Mouse (Mus musculus) MEL (cell line): ENCODE data around the gene Golga3. TPM values are rescaled to one million over a fixed set of nuclear protein-coding genes. Genes with fewer than 3 reads are reported as not detected.

ENCODE experiments used
- DNase-seq: peaks from one replicate; pipeline ENCODE4 v3.0.0; 2011; ENCODE audit warnings: low read depth, low spot score
- H3K27ac ChIP-seq: 2 replicates; pipeline ENCODE4 v1.5.1; 2012; ENCODE audit warnings: low read depth, mild to moderate bottlenecking, control low read depth, low read length, moderate library complexity; ENCODE audit not compliant: control insufficient read depth
- H3K27me3 ChIP-seq, 2 experiments: fragments of 150-350 bp in 1 of 2; sonication (generic) in 1 of 2; 2 replicates each; pipeline ENCODE4 v1.6.1; 2012; ENCODE audit warnings: low read length in 2 of 2, mild to moderate bottlenecking in 2 of 2, improper control_type of control experiment in 1 of 2, moderate library complexity in 1 of 2; ENCODE audit not compliant: insufficient read depth in 2 of 2, control insufficient read depth in 1 of 2
- H3K36me3 ChIP-seq, 2 experiments: 2 replicates each; pipeline ENCODE4 v1.6.1; 2012 to 2014; ENCODE audit warnings: low read length in 2 of 2, improper control_type of control experiment in 1 of 2, inconsistent platforms in 1 of 2, mild to moderate bottlenecking in 1 of 2; ENCODE audit not compliant: insufficient read depth in 2 of 2, control insufficient read depth in 1 of 2
- H3K4me1 ChIP-seq, 2 experiments: fragments of 150-350 bp in 1 of 2; sonication (generic) in 1 of 2; 2 replicates each; pipeline ENCODE4 v1.6.1; 2012; ENCODE audit warnings: low read length in 2 of 2, improper control_type of control experiment in 1 of 2, mild to moderate bottlenecking in 1 of 2; ENCODE audit not compliant: insufficient read depth in 2 of 2, control insufficient read depth in 1 of 2
- H3K4me3 ChIP-seq, 2 experiments: fragments of 150-350 bp in 1 of 2; sonication (generic) in 1 of 2; 2 replicates each; pipeline ENCODE4 v1.5.1; 2012; ENCODE audit warnings: low read depth in 2 of 2, low read length in 2 of 2, mild to moderate bottlenecking in 2 of 2, moderate library complexity in 2 of 2, control low read depth in 1 of 2, improper control_type of control experiment in 1 of 2; ENCODE audit not compliant: control insufficient read depth in 1 of 2, insufficient read depth in 1 of 2
- H3K79me2 ChIP-seq: 2 replicates; pipeline ENCODE4 v1.6.1; 2012; ENCODE audit warnings: mild to moderate bottlenecking, low read length, moderate library complexity; ENCODE audit not compliant: control insufficient read depth, poor library complexity, insufficient read depth
- H3K9ac ChIP-seq: 2 replicates; pipeline ENCODE4 v1.6.1; 2012; ENCODE audit warnings: low read depth, mild to moderate bottlenecking, control low read depth, low read length, moderate library complexity; ENCODE audit not compliant: control insufficient read depth, poor library complexity, severe bottlenecking
- H3K9me3 ChIP-seq: fragments of 150-350 bp; sonication (generic); replicated peaks from 2 replicates; pipeline ENCODE4 v1.6.1; 2012; ENCODE audit warnings: mild to moderate bottlenecking, low read length, improper control_type of control experiment, moderate library complexity; ENCODE audit not compliant: insufficient read depth
- BHLHE40 ChIP-seq: IDR thresholded peaks from 2 replicates; pipeline ENCODE4 v1.6.1; 2012; ENCODE audit warnings: low read depth, mild to moderate bottlenecking, inconsistent platforms, low read length, improper control_type of control experiment, borderline replicate concordance
- ELF1 ChIP-seq: IDR thresholded peaks from 2 replicates; pipeline ENCODE4 v1.6.1; 2014; ENCODE audit warnings: low read depth, mild to moderate bottlenecking, inconsistent platforms, low read length, improper control_type of control experiment, moderate library complexity
- GABPA ChIP-seq: IDR thresholded peaks from 2 replicates; pipeline ENCODE4 v1.6.1; 2012; ENCODE audit warnings: low read depth, mild to moderate bottlenecking, inconsistent platforms, low read length, improper control_type of control experiment, moderate library complexity
- JUND ChIP-seq: IDR thresholded peaks from 2 replicates; pipeline ENCODE4 v1.6.1; 2011; ENCODE audit warnings: low read depth, mild to moderate bottlenecking, improper control_type of control experiment, low read length
- MAFK ChIP-seq: IDR thresholded peaks from 2 replicates; pipeline ENCODE4 v1.6.1; 2011; ENCODE audit warnings: low read depth, mild to moderate bottlenecking, low read length, improper control_type of control experiment, borderline replicate concordance
- MAX ChIP-seq: IDR thresholded peaks from 2 replicates; pipeline ENCODE4 v1.6.1; 2011; ENCODE audit warnings: low read length, improper control_type of control experiment
- MAZ ChIP-seq: IDR thresholded peaks from 2 replicates; pipeline ENCODE4 v1.6.1; 2012; ENCODE audit warnings: low read depth, mild to moderate bottlenecking, inconsistent platforms, low read length, improper control_type of control experiment
- MEF2A ChIP-seq: IDR thresholded peaks from 2 replicates; pipeline ENCODE4 v1.6.1; 2014; ENCODE audit warnings: low read depth, mild to moderate bottlenecking, inconsistent platforms, low read length, improper control_type of control experiment; ENCODE audit not compliant: poor library complexity, insufficient replicate concordance, severe bottlenecking; ENCODE audit errors: extremely low read depth
- MYB ChIP-seq: IDR thresholded peaks from 2 replicates; pipeline ENCODE4 v1.6.1; 2011; ENCODE audit warnings: mild to moderate bottlenecking, low read depth, low read length, improper control_type of control experiment
- NELFE ChIP-seq: IDR thresholded peaks from 2 replicates; pipeline ENCODE4 v1.6.1; 2011; ENCODE audit warnings: low read depth, low read length, improper control_type of control experiment
- NRF1 ChIP-seq: IDR thresholded peaks from 2 replicates; pipeline ENCODE4 v1.6.1; 2014; ENCODE audit warnings: low read depth, mild to moderate bottlenecking, inconsistent platforms, low read length, improper control_type of control experiment, moderate library complexity; ENCODE audit not compliant: poor library complexity, insufficient read depth, severe bottlenecking
- POLR2A ChIP-seq, 2 experiments: IDR thresholded peaks; 2 replicates each; pipeline ENCODE4 v1.6.1; 2011 to 2012; ENCODE audit warnings: low read length in 2 of 2, mild to moderate bottlenecking in 2 of 2, control low read depth in 1 of 2, improper control_type of control experiment in 1 of 2, low read depth in 1 of 2, moderate library complexity in 1 of 2; ENCODE audit not compliant: control insufficient read depth in 1 of 2, insufficient read depth in 1 of 2, poor library complexity in 1 of 2
- POLR2AphosphoS5 ChIP-seq: IDR thresholded peaks from 2 replicates; pipeline ENCODE4 v1.6.1; 2012; ENCODE audit warnings: low read depth, borderline replicate concordance, mild to moderate bottlenecking, inconsistent platforms, low read length, moderate library complexity, mixed read lengths
- SIN3A ChIP-seq: IDR thresholded peaks from 2 replicates; pipeline ENCODE4 v1.6.1; 2012; ENCODE audit warnings: low read length, improper control_type of control experiment, inconsistent platforms
- TAL1 ChIP-seq: IDR thresholded peaks from 2 replicates; pipeline ENCODE4 v1.6.1; 2012; ENCODE audit warnings: mild to moderate bottlenecking, inconsistent platforms, low read length, moderate library complexity, mixed read lengths
- TCF12 ChIP-seq: IDR thresholded peaks from 2 replicates; pipeline ENCODE4 v1.6.1; 2014; ENCODE audit warnings: low read depth, mild to moderate bottlenecking, inconsistent platforms, low read length, improper control_type of control experiment, moderate library complexity
- USF1 ChIP-seq: IDR thresholded peaks from 2 replicates; pipeline ENCODE4 v1.6.1; 2014; ENCODE audit warnings: low read depth, mild to moderate bottlenecking, inconsistent platforms, low read length, improper control_type of control experiment, moderate library complexity
- USF2 ChIP-seq, 2 experiments: IDR thresholded peaks; 2 replicates each; pipeline ENCODE4 v1.6.1; 2011 to 2012; ENCODE audit warnings: improper control_type of control experiment in 2 of 2, low read length in 2 of 2, borderline replicate concordance in 1 of 2, inconsistent platforms in 1 of 2, low read depth in 1 of 2, mild to moderate bottlenecking in 1 of 2; ENCODE audit not compliant: insufficient read depth in 1 of 2
- ZKSCAN1 ChIP-seq: IDR thresholded peaks from 2 replicates; pipeline ENCODE4 v1.6.1; 2012; ENCODE audit warnings: low read depth, mild to moderate bottlenecking, inconsistent platforms, low read length, improper control_type of control experiment, moderate library complexity
- ZMIZ1 ChIP-seq: IDR thresholded peaks from 2 replicates; pipeline ENCODE4 v1.6.1; 2012; ENCODE audit warnings: low read depth, mild to moderate bottlenecking, inconsistent platforms, low read length, improper control_type of control experiment, moderate library complexity
- polyA plus RNA-seq, 2 experiments: library from polyadenylated mRNA; stranded (reverse) in 1 of 2; unstranded in 1 of 2; fragments of >175 nt in 1 of 2; fragments of >200 nt in 1 of 2; gene quantifications; 2 replicates each; pipeline versions ENCODE4 v1.2.1 to v1.2.4; 2012; ENCODE audit warnings: low replicate concordance in 2 of 2, low read depth in 1 of 2; ENCODE audit not compliant: insufficient read length in 2 of 2, insufficient read depth in 1 of 2, missing spikeins in 1 of 2
- total RNA-seq: library from RNA; depleted of rRNA; stranded (reverse); fragments of 300-350 nt; gene quantifications from 2 replicates; pipeline ENCODE4 v1.2.3, GENCODE M21; 2012

Gene Golga3
- total and polyA plus RNA-seq, 3 experiments: 17.4 to 80.3 (median 21.7) TPM

GRCm38 (mm10) chr5:110220331-110220730, 43.8 kb downstream of the Golga3 start:
- Histone ChIP-seq H3K9ac (no peak overlapping the region), H3K4me3 (no peak overlapping the region), H3K79me2 (no peaks in the 10 kb centered on the region), H3K27me3 (no peaks in the 10 kb centered on the region), H3K36me3 (peaks cover 0 to 16% of the 10 kb centered on the region in 2 experiments; a peak in 1 of 4 replicates), H3K27ac (no peak overlapping the region), H3K9me3 (no peaks in the 10 kb centered on the region), H3K4me1 (no peaks in the 10 kb centered on the region)
- DNase-seq: no peak
- TF ChIP-seq JUND (no peak), MYB (no peak)

DNA sequence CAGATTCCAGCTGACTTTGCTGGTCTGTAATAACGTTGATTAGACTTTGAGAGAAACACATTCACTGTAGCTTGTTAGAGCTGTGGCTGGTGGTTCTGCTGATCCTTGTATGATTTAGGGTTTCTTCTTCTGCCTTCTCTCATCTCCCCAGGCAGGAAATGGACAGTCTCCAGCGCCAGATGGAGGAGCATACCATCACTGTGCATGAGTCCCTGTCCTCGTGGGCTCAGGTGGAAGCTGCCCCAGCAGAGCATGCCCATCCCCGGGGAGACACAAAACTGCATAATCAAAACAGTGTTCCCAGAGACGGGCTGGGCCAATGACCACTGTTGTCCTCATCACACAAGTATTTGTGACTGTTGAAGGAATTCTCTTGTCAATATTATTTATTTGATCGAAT, 46.3 kb downstream of the Golga3 start:
- no peaks in the 10 kb centered on the region for H3K79me2 ChIP-seq
- H3K4me1 ChIP-seq: no peaks in the 10 kb centered on the region
- TF ChIP-seq NELFE (no peak), GABPA (no peak), POLR2A (IDR thresholded peaks at IDR 0.05; ENCODE audit: control insufficient read depth in 1 of 2, insufficient read depth in 1 of 2, low read depth in 1 of 2, low read length in 2 of 2, poor library complexity in 1 of 2) (no peak)
- no peak overlapping the region for H3K4me3 ChIP-seq
- H3K36me3 ChIP-seq: peaks cover 0 to 9% of the 10 kb centered on the region in 2 experiments; a peak in 1 of 4 replicates
- no peak for DNase-seq
- H3K9me3 ChIP-seq: no peaks in the 10 kb centered on the region
- no peaks in the 10 kb centered on the region for H3K27me3 ChIP-seq
- H3K27ac ChIP-seq: no peak overlapping the region
- H3K9ac ChIP-seq: no peak overlapping the region

- Histone ChIP-seq H3K79me2 (peaks cover under 1% of the 10 kb centered on the region), H3K9me3 (no peaks in the 10 kb centered on the region), H3K4me1 (peaks cover 0 to under 1% of the 10 kb centered on the region in 2 experiments; a peak in 1 of 4 replicates), H3K9ac (no peak overlapping the region), H3K4me3 (no peak overlapping the region), H3K27me3 (no peaks in the 10 kb centered on the region), H3K27ac (no peak overlapping the region), H3K36me3 (peaks cover 4 to 6% of the 10 kb centered on the region in 2 experiments; a peak in 3 of 4 replicates)
- TF ChIP-seq NRF1: no peak
- TF ChIP-seq MAZ: no peak
- no peak for TF ChIP-seq ELF1
- no peak for TF ChIP-seq MYB
- no peak for TF ChIP-seq USF2 (IDR thresholded peaks at IDR 0.05; ENCODE audit: borderline replicate concordance in 1 of 2, insufficient read depth in 1 of 2, low read depth in 1 of 2, low read length in 2 of 2)
- no peak for TF ChIP-seq USF1
- TF ChIP-seq MAX: no peak
- no peak for TF ChIP-seq MAFK
- no peak for TF ChIP-seq ZKSCAN1
- no peak for TF ChIP-seq ZMIZ1
- TF ChIP-seq BHLHE40: no peak
- TF ChIP-seq GABPA: no peak
- TF ChIP-seq TCF12: no peak
- no peak for TF ChIP-seq SIN3A
- no peak for TF ChIP-seq MEF2A
- TF ChIP-seq TAL1: no peak
- TF ChIP-seq POLR2AphosphoS5: no peak
- DNase-seq: no peak
These were observed 48.6 kb downstream of the Golga3 start for GRCm38 (mm10) chr5:110225056-110225455.
